10 mouse cellular contexts compared by ENCODE assay signal in genomic region chr1:163842238-163842637, GRCm38 (mm10).
DNase-seq lines count a peak whose midpoint lies in the region; ATAC-seq and TF ChIP-seq lines count a peak whose summit lies in the region.
"Had no signal": no experiment of that assay in that cellular context is flagged by ENCODE, and none has a peak within 500 bp of the region (broad histone marks: within the 10 kb centered on the region; RNA-seq: fewer than 3 reads in every experiment).

No protein-coding gene starts in this region.

- no peaks in the 10 kb centered on the region; the same call in 1 of the 2 replicates for H3K36me3 ChIP-seq in liver, embryonic 11.5 days (ENCODE audit: control insufficient read depth, insufficient read depth, low read length)
- no peaks in the 10 kb centered on the region for H3K36me3 ChIP-seq in liver, postnatal 0 days (replicated peaks; ENCODE audit: insufficient read depth, low read length)
- H3K36me3 ChIP-seq: liver, embryonic 15.5 days; stomach, embryonic 15.5 days had no signal

- no peak overlapping the region for H3K27ac ChIP-seq in liver, embryonic 11.5 days (ENCODE audit: low read depth, low read length)
- no peak overlapping the region for H3K27ac ChIP-seq in liver, postnatal 0 days (ENCODE audit: low read depth)
- H3K27ac ChIP-seq: liver, embryonic 15.5 days; stomach, embryonic 15.5 days had no signal

- 70% methylated on average over 2 of the region's 2 CpGs for WGBS in liver, embryonic 11.5 days
- WGBS in liver, postnatal 0 days (ENCODE audit: insufficient replicate concordance): 62% methylated on average over 2 of the region's 2 CpGs

- DNase-seq in embryo, embryonic 10 days (ENCODE audit: low spot score): peak; percentile 21
- DNase-seq in embryo, embryonic 9.5 days (ENCODE audit: extremely low spot score): no peak
- DNase-seq in liver, embryonic 11.5 days (ENCODE audit: low spot score): no peak
- DNase-seq in liver (no peak), adipocyte (ENCODE audit: low spot score) (peak; percentile 24)
- DNase-seq in liver, postnatal 0 days: no peak
- no peak for DNase-seq in gastrocnemius, postnatal 10 days
- no peak for DNase-seq in kidney, adult 8-10 months

- H3K9me3 ChIP-seq in liver, embryonic 11.5 days (ENCODE audit: control insufficient read depth, low read length): no peaks in the 10 kb centered on the region
- H3K9me3 ChIP-seq in liver, postnatal 0 days (ENCODE audit: low read length): no peaks in the 10 kb centered on the region
- H3K9me3 ChIP-seq: liver, embryonic 15.5 days; stomach, embryonic 15.5 days had no signal

- no peak overlapping the region for H3K9ac ChIP-seq in liver, embryonic 11.5 days (ENCODE audit: low read depth, low read length)
- H3K9ac ChIP-seq in liver, postnatal 0 days (replicated peaks): no peak overlapping the region
- H3K9ac ChIP-seq: liver, embryonic 15.5 days; stomach, embryonic 15.5 days had no signal

- H3K27me3 ChIP-seq in liver, embryonic 11.5 days (replicated peaks; ENCODE audit: control insufficient read depth, insufficient read depth, low read length): no peaks in the 10 kb centered on the region
- H3K27me3 ChIP-seq in liver, postnatal 0 days (ENCODE audit: insufficient read depth, low read length): no peaks in the 10 kb centered on the region
- H3K27me3 ChIP-seq: liver, embryonic 15.5 days; stomach, embryonic 15.5 days had no signal

- H3K4me2 ChIP-seq in liver, embryonic 11.5 days: no peak overlapping the region
- H3K4me2 ChIP-seq in liver, postnatal 0 days (ENCODE audit: low read depth, low read length): no peak overlapping the region
- H3K4me2 ChIP-seq: liver, embryonic 15.5 days; stomach, embryonic 15.5 days had no signal

- no peak overlapping the region for H3K4me3 ChIP-seq in liver, embryonic 11.5 days (ENCODE audit: low read depth, low read length)
- no peak overlapping the region for H3K4me3 ChIP-seq in liver, postnatal 0 days (ENCODE audit: low read depth, low read length)
- H3K4me3 ChIP-seq: liver, embryonic 15.5 days; stomach, embryonic 15.5 days had no signal

- 0 out of 2 replicates have a peak, but pooled peaks have one; percentile 36 for ATAC-seq in liver, embryonic 11.5 days (replicated peaks; ENCODE audit: low FRiP score)
- no peak for ATAC-seq in liver, postnatal 0 days

- TF ChIP-seq EP300 in liver, postnatal 0 days (IDR thresholded peaks at IDR 0.05; ENCODE audit: low read depth): no peak

- no peaks in the 10 kb centered on the region for H3K4me1 ChIP-seq in liver, embryonic 11.5 days (replicated peaks; ENCODE audit: control insufficient read depth, insufficient read depth, low read length)
- no peaks in the 10 kb centered on the region for H3K4me1 ChIP-seq in liver, postnatal 0 days (ENCODE audit: insufficient read depth)
- H3K4me1 ChIP-seq: liver, embryonic 15.5 days; stomach, embryonic 15.5 days had no signal

- peak; percentile 35 for TF ChIP-seq CTCF in liver, postnatal 0 days (IDR thresholded peaks at IDR 0.05; ENCODE audit: low read depth)

Comparison
In these comparisons a context has a peak if more than half of its experiments do, and no peak if none do; other contexts are left out.
1. DNase-seq: peak in embryo, embryonic 10 days (single experiment) and adipocyte (single experiment); none in embryo, embryonic 9.5 days (single experiment), liver, embryonic 11.5 days (single experiment), liver (single experiment), liver, postnatal 0 days (single experiment), gastrocnemius, postnatal 10 days (single experiment) and kidney, adult 8-10 months (0 of 2).